Mouse (Mus musculus): ENCODE data around the gene Ap1g2. TPM values are rescaled to one million over a fixed set of nuclear protein-coding genes. Genes with fewer than 3 reads are reported as not detected.

Gene Ap1g2
- total and polyA plus RNA-seq, 3 experiments, result 21.9 to 30.3 (median 24.8) TPM

DNA sequence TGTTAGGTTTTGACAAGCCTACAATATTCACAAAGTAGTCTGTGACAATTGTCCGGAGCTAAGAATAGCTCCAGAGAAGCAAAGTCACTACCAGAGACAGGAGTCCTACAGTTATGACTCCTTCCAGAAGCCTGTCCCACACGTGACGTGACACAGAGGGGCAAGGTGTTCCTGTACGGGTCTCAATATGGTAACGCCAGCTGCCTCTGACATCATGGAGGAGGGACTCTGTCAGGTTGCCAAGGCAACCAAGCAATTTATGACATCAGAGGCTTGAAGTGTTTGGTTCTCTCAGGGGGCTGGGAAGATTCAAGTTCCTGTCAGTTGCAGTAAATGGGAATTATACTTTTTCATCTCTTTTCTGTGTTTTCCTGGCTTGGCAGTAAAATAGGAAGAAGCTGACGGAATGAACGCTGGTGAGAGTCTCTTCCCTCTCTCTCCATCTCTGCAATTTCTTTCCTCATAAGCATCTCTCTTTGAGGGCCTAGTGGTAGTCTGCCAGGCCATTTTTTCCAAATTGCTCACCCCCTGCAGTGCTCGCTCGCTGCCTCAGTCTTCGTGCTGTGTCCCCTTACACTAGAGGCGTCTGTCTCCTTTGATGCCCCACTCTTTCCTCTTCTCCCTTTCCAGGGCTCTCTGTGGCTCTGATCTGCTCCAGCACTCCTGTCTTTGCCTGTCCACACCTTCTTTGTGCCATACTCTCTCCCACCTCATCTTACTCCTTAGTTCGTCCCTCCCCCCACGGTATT lies 17.0 kb downstream of the Ap1g2 start:
- DNase-seq, result no peak

DNA sequence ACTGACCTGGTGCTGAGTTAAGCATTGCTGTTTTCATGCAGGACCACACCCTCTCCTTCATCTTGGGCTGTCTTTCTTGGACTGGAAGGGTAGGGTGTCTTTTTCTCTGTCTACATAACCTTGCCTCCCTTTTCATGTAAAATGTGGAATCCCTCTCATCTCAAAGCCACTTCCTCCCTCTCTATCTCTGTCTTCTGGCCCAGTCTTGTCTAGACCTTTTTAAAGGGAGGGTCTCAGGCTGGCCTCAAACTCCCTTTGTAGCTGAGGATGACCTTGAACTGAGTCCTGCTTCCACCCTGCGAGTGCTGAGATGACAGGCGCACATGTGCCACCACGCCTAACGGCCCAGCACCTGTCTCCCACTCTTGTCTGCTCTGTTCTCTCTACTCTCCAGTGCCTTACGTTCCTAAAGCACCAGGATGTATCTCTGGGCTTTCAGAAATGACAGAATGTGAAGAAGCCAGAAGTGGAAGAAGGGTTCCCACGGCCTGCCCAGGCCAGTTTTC lies 20.3 kb downstream of the Ap1g2 start:
- DNase-seq, result no peak

DNA sequence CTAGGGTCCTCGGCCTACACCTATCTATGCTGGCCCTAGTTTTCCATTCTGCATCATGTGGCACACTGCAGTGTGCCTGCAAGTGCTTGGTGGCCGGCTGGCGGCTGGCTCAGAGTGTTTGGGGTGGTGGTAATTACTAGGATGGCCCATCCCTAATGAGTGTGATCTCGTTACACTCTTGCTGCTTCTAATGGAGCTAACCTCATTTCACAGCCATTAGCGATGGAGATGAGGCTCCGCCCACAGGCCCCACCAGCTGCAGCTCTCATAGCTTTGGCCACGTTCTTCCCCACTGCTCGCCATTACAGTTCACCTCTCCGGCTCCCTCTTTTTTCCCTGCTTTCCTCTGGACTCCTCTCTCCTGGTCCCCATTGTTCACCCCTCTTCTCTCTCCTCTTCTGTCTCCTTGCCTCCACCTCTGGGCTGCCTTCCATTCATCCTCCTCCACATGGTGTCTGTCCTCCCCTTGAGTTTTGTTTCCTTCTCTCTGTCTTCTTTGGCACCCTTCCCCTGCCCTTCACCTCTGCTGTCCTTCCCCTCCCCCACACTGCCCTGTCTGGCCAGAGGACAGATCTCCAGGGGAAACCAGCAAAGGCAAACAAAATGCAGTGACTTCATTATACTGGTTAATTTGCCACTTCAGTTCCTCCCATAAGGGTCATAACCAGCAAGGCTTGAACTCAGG lies 20.9 kb downstream of the Ap1g2 start:
- DNase-seq, result no peak

DNA sequence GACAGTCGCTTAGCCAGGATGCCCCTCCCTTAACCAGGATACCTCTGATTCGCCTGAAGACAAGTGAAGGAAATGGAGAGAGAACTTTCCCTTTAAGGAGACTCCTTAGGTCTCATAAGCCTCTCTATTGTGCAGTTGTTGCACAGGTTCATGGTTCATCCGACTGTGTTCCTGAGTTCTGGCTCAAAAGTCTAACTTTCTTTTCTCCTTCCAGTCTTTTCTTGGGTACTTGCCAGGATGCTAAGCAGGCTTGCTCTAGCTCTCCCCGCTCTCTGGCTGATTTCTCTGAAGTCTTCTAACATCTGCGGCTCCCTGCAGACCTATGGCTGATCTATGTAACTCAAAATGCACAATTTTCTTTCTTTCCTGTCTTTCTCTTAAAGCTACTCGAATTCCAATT lies 22.9 kb downstream of the Ap1g2 start:
- DNase-seq, result no peak

DNA sequence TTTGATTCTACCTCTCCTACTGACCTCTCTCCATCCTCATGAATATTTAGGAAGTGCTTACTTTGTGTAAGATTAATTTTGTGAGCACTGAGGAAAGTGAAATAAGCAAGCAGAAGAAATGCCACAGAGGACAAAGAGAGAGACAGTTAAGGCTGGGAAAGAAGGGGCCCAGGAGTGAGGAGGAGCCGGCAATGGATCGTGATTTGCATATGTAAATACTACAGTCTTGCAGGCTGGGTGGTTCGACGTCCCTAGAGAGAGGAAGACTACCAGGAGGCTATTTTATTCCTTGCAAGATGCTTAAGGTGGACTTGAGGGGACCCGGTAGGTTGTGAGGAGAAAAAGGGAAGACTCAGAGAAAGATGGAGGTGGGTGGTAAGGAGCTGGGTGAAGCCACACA lies 25.3 kb downstream of the Ap1g2 start:
- no peak for DNase-seq

DNA sequence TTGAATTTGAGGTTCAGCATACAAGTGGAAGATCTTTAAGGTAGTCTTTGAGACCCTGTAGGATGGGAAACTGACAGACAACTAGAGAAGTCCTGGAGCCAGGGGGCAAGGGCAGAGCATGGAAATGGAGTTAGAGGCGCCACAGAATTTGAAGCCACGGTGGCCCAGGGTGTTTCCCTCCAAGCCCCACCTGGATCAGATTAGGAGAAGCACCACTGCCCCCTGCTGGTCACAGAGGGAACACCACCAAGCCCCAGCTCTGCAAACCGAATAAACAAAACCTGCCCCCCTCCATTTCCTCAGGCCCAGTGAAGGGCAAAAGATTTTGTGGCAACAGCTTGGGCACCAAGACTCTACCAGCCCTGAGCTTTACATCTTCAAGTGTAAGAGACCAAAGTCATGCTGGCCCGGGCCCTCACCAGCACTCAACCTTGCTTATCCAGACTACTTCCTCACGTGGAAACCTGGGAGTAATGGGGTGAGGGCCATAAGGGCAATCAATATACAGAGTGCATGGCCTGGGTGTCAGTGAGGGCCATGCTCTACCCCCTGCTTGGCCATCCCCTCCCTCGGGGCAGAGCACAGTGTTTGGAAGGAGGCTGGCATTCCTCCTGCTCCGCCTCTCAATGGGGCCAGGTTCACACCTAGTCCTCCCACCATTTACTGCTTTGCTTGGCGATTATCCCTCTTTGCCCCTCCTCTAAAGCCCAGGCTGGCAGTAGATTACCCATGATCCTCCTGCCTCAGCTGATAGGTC lies 27.0 kb downstream of the Ap1g2 start:
- peak; percentile 54 for DNase-seq

DNA sequence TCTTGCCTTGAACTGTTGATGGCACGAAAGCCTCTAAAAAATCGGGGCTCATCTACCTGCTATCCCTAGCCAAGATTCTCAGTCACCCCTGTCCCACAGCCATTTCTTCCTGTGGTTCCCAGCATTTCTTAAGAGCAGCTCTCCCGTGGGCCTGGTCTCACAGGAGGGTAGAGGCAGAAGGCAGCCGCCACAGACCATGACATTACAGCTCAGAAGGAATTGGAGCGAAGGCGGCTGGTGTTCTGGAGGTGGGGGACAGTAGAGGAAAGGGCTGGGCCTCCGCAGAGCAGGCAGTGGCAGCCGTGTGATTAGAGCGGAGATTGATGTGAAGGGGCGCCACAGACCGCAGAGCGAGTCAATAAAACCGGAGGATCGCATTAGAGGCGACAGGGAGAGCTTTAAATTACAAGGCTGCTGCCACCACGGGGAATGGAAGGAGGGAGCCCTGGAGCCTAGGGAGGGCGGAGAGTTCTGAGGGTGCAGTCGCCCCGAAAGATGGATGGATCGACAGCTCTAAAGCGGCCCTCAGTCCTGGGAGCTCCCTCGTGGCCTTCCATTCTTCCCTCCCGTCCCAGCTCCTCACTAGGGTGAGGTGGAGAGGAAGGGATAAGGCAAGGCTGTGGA lies 27.9 kb downstream of the Ap1g2 start:
- no peak for DNase-seq

DNA sequence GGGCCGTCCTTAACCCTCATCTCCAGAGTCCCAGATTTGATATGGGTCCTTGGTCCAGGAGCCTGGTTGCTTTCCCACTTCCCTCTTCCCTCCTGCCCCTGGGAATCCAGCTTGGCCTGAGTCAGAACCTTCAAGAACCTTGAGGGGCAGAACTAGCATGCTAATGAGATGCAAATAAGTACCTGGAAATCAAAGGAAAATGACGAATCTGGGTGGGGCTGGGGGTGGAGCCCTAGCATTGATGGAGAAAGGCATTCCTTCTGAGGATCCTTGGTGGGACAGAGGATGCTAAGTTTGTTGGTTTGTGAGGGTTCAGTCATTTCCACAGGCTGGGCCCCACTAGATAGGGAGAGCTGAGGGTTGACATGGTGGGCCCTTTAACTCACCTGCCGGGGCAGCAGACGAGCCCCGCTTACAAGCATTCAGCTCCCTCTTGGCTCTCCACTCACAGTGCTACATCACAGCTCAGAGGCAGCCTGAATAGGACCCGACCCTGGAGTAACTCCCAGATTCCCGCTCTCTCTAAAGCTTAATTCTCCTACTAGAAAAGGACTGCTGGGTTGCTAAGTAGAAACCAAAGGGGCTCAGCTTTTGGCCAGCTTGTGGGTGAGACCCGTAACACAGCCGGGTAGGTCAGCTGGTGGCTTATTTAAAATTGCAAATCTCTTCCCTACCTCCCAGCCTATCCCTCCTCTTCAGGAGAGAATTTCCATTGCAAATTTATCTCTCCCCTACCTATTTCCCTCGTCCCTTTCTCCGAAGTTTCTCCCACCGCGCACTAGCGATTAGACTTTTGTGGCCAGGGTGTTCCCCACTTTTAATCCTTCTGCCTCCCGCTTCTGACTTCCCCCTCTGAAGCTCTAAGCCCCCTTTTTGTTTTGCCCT lies 28.7 kb downstream of the Ap1g2 start:
- DNase-seq, result no peak

DNA sequence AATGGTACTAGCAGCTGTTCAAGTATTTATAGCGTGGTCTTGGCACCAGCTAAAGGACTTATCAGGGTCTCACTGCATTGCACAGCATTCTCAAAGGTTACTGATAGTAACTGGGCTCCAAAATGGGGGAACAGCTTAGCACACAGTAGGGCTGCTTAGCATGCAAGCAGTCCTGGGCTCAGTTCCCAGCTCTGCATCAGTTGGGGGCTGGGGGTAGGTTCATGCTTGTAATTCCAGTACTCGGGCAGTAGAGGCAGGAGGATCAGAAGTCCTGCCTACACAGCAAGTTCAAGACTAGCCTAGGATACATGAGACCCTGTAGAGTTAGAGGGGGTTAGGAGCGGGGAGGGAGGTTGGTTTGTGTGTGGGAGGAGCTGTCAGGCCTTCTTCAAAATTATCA lies 29.4 kb downstream of the Ap1g2 start:
- DNase-seq, result no peak

DNA sequence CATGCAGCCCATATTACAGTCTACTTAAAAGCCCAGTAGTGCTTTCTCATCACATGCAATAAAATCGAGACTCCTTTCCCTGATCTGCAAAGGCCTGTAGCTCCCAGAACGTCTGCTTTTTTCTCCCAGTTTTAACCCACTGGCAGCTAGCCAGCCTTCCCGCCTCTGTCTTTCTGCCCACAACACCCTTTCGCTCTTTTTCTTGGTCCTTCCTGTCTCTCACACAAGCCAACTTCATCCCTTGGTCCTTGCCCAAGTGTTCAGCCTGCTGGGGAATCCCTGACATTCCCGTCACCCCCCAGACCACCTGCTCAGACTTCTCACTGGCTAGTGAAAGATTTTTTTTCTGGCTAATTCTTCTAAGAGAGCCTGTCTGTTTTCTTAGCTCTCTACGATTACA lies 30.2 kb downstream of the Ap1g2 start:
- DNase-seq, result no peak

DNA sequence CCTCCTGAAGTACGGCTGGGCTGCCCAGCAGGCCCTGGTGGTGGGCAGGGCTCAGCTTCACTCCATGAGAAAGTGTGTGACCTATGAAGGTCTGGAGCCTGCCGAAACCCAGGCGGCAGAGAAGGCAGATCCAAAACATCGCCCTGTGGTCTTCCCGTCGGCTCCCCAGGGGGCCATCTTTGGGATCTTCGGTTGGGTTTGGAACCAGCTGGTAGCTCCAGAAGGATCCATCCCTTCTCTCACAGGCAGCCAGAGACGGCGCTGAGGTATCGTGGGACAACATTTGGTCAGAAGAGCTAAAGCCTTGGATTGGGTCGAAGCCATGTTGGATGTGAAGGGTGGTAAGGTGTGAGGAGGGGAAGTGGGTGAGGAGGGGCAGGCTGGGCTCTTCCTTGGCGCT lies 32.0 kb downstream of the Ap1g2 start:
- no peak for DNase-seq

DNA sequence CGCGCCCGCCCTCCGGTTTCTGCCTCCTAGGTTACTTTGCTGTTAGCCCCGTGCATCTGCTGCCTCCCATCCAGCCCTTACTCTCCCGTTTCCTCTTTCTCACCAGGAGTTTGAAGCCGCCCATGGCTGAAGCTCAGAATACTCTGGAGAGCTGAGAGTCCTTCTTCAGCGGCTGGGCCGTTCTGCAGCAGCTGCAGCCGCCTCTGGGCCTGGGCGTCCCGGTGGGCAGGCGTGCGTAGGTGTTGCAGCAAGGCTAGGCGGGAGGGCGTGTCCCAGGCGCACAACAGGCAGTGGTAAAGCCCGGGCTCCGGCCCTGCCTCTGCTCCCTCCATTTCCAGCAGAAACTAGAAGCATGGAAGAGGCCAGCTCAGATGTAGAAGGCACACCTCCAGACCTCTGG lies 34.6 kb downstream of the Ap1g2 start:
- DNase-seq, result no peak

DNA sequence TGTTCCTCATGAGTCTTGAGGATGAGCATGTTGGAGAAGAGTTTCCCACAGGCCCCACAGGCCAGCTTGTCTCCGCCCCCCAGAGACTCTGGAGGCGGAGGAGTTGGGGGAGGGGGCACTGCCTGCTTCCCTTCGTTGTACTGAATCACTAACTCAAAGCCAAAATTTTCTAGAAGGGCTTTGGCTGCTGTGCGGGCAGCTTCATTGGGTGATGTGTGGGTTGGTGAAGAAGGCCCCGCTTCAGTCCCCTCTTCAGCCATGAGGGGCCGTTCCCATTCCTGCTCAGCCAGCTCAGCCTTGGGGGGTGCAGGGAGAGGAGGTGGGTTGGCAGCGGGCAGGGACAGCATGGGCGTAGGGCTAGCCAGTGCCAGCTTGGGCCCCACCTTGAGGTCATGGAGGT lies 40.4 kb downstream of the Ap1g2 start:
- no peak for DNase-seq

DNA sequence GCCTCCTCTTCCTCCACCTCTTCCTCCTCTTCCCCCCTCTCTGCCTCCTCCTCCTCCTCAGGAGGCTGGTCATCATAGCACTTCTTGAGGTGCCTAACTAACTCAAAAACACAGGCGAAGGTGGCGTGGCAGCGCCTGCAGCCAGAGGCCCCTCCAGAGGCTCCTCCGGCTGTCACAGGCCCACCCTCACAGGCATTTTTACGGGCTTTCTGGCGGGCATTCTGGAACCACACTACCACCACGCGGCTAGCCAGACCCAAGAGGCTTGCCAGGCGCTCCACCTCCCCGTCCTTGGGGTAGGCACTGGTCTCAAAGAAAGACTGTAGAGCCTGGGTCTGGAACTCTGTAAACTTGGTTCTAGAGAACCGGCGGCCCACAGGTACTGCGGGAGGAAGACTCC lies 41.0 kb downstream of the Ap1g2 start:
- no peak for DNase-seq

DNA sequence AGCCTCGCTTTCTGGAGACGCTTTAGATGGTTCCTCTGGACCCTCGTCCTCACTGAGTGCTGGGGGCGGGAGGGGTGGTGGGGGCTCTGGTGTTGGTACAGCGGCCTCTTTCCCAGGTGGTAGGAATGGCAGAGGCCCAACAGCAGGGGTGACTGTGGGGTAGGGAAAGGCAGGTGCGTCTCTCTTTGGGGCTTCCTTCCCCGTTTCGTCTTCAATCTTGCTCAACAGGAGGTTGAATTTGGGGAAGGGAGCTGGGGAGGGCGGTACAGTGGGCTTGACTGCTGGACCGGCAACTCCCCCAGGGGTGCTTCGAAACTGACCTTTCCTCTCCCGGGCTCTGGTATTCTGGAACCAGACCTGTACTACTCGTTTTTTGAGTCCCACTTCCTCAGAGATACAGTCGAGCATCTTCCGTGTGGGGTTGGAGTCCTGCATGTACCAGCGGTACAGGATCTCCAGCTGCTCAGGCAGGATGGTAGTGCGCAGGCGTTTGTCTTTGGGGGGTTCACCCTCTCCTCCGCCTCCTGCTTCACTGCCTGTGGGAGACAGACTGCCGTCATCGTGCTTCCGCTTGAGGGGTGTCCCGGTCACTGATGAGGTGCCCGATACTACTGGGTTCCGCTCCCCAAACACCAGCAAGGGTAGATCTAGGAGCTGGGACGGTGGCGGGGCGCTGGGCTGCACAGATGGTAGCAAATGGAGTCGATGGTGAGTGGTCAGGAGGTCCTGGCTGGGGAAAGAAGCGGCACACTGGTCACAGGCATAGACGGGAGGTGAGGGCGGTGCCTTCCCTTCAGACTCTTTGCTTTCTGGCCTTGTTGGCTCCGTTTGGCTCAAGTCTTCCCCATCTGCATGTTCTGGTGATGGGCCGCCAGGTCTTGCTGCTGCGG lies 41.7 kb downstream of the Ap1g2 start:
- DNase-seq, result no peak

DNA sequence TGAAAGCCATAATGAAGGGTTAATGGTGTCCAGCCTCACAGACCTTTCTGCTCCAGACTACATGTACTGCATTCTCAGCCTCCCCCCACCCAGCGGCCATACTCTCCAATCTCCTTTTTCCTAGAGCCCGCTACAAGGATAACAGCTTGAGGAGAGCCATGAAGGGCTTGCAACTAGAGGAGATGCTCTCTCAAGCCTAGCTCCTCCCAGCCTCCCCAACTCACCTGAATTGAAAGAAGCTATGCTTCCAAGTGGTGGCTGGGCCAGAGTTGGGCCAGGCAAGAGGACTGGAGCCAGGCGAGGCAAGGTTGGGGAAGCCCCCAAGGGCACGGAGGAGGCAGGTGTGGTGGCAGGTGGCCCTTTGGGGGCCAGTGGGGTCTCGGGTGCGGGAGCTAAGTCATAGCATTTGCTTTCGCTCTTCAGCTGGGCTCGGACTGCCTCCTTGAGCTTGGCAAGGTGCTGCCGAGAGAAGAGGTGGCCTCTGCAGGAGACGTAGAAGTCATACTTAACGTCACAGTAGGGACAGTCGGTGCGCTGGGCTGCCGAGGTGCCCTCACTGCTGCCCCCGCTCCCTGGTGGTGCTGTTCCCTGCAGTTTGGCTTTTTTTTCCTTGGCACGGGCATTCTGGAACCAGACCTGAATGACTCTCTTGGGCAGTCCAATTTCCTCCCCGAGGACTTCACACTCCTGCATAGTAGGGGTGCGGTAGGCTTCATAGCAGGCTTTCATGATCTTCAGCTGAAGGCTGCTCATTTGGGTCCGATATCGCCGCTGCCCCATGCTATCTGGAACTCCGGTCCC lies 42.6 kb downstream of the Ap1g2 start:
- DNase-seq, result no peak

DNA sequence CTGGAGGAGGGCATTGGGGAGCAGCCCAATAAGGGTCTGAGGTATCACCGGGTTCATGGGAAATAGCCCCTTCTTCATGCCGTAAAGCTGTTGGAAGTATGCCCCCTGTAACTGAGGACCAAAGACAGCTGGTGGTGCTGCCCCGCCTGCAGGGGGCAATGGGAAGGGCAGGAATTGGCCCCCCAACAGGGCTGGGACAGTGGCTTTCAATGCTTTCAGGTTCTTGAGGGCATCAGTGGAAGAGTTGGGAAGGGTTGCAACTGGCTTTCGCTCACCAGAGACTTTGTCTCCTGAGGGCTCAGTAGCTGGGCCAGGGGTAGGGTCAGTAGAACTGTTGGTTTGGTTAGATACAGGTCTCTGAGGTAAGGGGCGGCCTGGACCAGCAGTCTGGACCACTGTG lies 43.3 kb downstream of the Ap1g2 start:
- no peak for DNase-seq

DNA sequence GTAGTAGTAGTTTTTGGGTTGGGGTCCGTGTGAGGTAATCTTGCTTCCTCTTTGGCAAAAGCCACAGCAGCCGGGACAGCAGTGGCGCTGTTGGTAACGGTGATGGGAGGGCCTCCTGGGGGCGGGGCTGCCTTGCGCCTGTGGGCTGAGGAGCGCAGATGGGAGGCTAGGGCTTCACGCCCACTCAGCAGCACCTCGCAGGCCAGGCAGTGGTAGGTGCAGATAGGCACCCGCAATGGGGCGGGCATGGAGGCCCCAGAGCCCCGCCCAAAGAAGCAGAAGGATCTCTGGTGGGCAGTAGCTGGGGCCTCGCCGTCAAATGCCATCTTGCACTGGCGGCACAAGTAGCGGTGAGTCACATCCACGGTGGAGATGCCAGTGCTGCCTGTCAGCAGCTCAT lies 43.8 kb downstream of the Ap1g2 start:
- peak; percentile 35 for DNase-seq

DNA sequence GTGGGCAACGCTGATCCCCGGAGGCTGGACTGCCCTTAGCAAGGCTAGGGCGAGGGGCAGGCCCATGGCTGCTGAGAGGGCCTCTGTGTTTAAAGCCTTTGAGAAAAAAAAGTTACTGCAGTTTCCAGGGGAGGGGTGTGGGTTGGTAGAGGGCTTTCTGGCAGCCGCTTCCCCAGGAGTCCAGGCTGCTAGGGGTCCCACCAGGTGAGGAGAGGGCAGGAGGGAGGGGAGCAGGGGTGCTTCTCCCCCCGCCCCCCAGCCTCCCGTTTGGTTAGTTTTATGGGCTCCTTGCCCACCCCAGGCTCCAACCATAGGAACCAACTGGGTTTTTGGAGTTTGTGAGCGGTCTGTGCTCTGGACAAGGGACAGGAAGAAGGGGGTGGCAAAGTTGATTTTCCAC lies 44.5 kb downstream of the Ap1g2 start:
- DNase-seq, result no peak

DNA sequence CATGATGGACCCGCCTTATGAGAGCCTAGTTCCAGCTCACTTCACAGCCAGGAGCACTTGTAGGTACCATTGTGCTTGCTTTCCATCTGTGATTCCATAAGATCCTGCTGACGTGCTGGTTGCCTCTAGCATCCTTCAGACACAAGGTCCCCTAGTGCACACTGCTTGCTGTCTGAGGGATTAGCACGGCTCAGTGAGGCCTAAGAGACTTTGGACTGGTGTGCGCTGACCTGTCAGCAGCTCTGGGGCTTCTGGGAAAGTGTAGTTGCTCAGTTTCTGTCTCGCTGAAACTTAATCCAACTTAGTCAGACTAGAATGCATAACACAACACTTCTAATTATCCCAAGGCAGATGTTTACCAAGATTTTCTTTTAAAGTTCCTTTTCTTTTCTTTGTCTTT lies 46.5 kb downstream of the Ap1g2 start:
- DNase-seq, result no peak

Measured in adrenal gland, adult 2 months (tissue).